Mouse (Mus musculus): ENCODE measurements around the gene Gm37419.

DNA sequence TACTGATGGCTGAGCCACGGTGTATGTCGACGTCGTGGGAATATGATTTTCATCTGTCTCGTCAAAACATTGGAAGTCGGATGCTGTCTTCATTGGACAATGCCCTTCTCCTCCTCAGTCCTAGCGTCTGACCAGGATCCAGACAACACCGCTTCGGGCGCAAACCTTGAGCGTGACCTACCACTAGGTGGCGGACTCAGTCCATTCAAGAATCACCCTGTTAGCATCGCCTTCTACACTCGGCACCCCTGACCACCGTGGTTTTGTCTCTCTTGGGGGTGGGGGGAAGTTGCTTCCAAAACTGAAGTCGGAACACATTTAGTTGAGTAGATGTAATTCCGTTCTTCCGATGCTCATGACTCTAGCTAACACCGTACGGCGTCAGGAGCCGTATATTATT, 4.1 kb upstream of the Gm37419 start:
- TF ChIP-seq POLR2A (IDR thresholded peaks at IDR 0.05; ENCODE audit: low read depth, low read length): 0 out of 2 replicates have a peak, but pooled peaks have one; percentile 23
- TF ChIP-seq CTCF (IDR thresholded peaks at IDR 0.05; ENCODE audit: borderline replicate concordance, insufficient read depth, low read length): peak; percentile 95; the same call in 1 of the 2 replicates
